ENCODE assay signal across 20 mouse cellular contexts in the genomic region with DNA sequence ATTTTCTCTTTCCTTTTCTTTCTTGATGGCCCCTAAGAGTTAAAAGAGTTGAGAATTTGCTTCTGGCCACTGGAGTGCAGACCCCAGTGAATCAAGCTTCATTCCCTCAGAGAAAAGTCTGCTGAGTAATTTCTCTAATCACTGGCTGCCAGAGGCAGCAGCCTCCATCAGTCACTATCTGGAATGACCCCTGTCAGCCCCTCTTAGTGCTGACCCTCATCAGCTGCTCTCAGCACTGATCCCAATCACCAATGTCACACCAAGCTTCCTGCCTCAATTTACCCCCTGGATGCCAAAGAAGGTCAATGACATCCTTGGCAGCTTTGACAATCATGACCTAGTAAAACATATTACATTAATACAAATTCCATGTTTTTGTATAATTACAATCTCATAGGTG. TPM values are rescaled to one million over a fixed set of nuclear protein-coding genes. Genes with fewer than 3 reads are reported as not detected.
DNase-seq lines count a peak whose midpoint lies in the region; ATAC-seq lines count a peak whose summit lies in the region.
"Had no signal": no experiment of that assay in that cellular context is flagged by ENCODE, and none has a peak within 500 bp of the region (broad histone marks: within the 10 kb centered on the region; RNA-seq: fewer than 3 reads in every experiment).

No protein-coding gene starts in this region.

- H3K36me3 ChIP-seq in embryonic facial prominence, embryonic 11.5 days (replicated peaks; ENCODE audit: control insufficient read depth, insufficient read depth, low read depth, low read length) = peaks cover 12% of the 10 kb centered on the region
- H3K36me3 ChIP-seq in embryonic facial prominence, embryonic 10.5 days (replicated peaks) = peaks cover 42% of the 10 kb centered on the region
- H3K36me3 ChIP-seq in forebrain, embryonic 12.5 days (replicated peaks) = peaks cover 28% of the 10 kb centered on the region
- peaks cover 38% of the 10 kb centered on the region for H3K36me3 ChIP-seq in hindbrain, embryonic 13.5 days
- peaks cover 24% of the 10 kb centered on the region for H3K36me3 ChIP-seq in midbrain, embryonic 16.5 days (ENCODE audit: control insufficient read depth, insufficient read depth, low read length)

- 0 out of 2 replicates have a peak, but pooled peaks have one; percentile 42 for ATAC-seq in embryonic facial prominence, embryonic 11.5 days (replicated peaks; ENCODE audit: insufficient number of reproducible peaks, low FRiP score, low TSS enrichment, low read depth)
- peak; percentile 57 for ATAC-seq in forebrain, embryonic 12.5 days (ENCODE audit: low FRiP score)
- ATAC-seq in hindbrain, embryonic 13.5 days (ENCODE audit: low FRiP score) = peak; percentile 67; the same call in 1 of the 2 replicates
- ATAC-seq in midbrain, embryonic 16.5 days = peak; percentile 52
- no peak for ATAC-seq in inflammation-experienced regulatory T-cells, adult 6 months
- ATAC-seq: liver, postnatal 0 days; Patski had no signal

- H3K4me3 ChIP-seq in embryonic facial prominence, embryonic 11.5 days (ENCODE audit: low read depth, low read length) = no peak overlapping the region
- H3K4me3 ChIP-seq in embryonic facial prominence, embryonic 10.5 days = no peak overlapping the region
- no peak overlapping the region for H3K4me3 ChIP-seq in forebrain, embryonic 12.5 days (replicated peaks)
- H3K4me3 ChIP-seq in hindbrain, embryonic 13.5 days = no peak overlapping the region
- H3K4me3 ChIP-seq in midbrain, embryonic 16.5 days (ENCODE audit: low read depth, low read length) = no peak overlapping the region
- H3K4me3 ChIP-seq: embryonic facial prominence, embryonic 15.5 days; heart, embryonic 15.5 days; limb, embryonic 10.5 days had no signal

- no peak overlapping the region for H3K27ac ChIP-seq in embryonic facial prominence, embryonic 11.5 days (replicated peaks; ENCODE audit: low read depth, low read length)
- H3K27ac ChIP-seq in embryonic facial prominence, embryonic 10.5 days (replicated peaks) = no peak overlapping the region
- H3K27ac ChIP-seq in forebrain, embryonic 12.5 days = no peak overlapping the region
- H3K27ac ChIP-seq in hindbrain, embryonic 13.5 days = no peak overlapping the region
- H3K27ac ChIP-seq in midbrain, embryonic 16.5 days (ENCODE audit: low read length) = peak overlapping the region; percentile 71; the same call in 1 of the 2 replicates
- H3K27ac ChIP-seq: embryonic facial prominence, embryonic 15.5 days; heart, embryonic 15.5 days; kidney, postnatal 0 days; limb, embryonic 10.5 days had no signal

- H3K9me3 ChIP-seq in embryonic facial prominence, embryonic 11.5 days (replicated peaks; ENCODE audit: control insufficient read depth, low read length) = peaks cover 3% of the 10 kb centered on the region
- peaks cover 39% of the 10 kb centered on the region for H3K9me3 ChIP-seq in embryonic facial prominence, embryonic 10.5 days
- peaks cover 28% of the 10 kb centered on the region for H3K9me3 ChIP-seq in forebrain, embryonic 12.5 days
- peaks cover 32% of the 10 kb centered on the region for H3K9me3 ChIP-seq in hindbrain, embryonic 13.5 days
- peaks cover 32% of the 10 kb centered on the region for H3K9me3 ChIP-seq in midbrain, embryonic 16.5 days (replicated peaks; ENCODE audit: control insufficient read depth, low read length, poor library complexity, severe bottlenecking)

- no peak overlapping the region for H3K9ac ChIP-seq in embryonic facial prominence, embryonic 11.5 days (replicated peaks; ENCODE audit: low read length)
- H3K9ac ChIP-seq in forebrain, embryonic 12.5 days = no peak overlapping the region
- H3K9ac ChIP-seq in hindbrain, embryonic 13.5 days = no peak overlapping the region
- H3K9ac ChIP-seq in midbrain, embryonic 16.5 days (ENCODE audit: low read depth, low read length) = no peak overlapping the region
- H3K9ac ChIP-seq: embryonic facial prominence, embryonic 15.5 days; heart, embryonic 15.5 days; liver, postnatal 0 days had no signal

- H3K4me1 ChIP-seq in embryonic facial prominence, embryonic 11.5 days (ENCODE audit: control insufficient read depth, insufficient read depth, low read length) = no peaks in the 10 kb centered on the region
- H3K4me1 ChIP-seq in embryonic facial prominence, embryonic 10.5 days = peaks cover 9% of the 10 kb centered on the region
- H3K4me1 ChIP-seq in forebrain, embryonic 12.5 days = peaks cover 8% of the 10 kb centered on the region
- peaks cover 8% of the 10 kb centered on the region for H3K4me1 ChIP-seq in hindbrain, embryonic 13.5 days (replicated peaks)
- peaks cover 9% of the 10 kb centered on the region for H3K4me1 ChIP-seq in midbrain, embryonic 16.5 days (ENCODE audit: control insufficient read depth, insufficient read depth, low read length)
- H3K4me1 ChIP-seq: embryonic facial prominence, embryonic 15.5 days; heart, embryonic 15.5 days had no signal

- no peak for DNase-seq in embryonic facial prominence, embryonic 11.5 days (ENCODE audit: low spot score)
- no peak for DNase-seq in embryonic facial prominence, embryonic 10.5 days (ENCODE audit: low spot score)
- no peak for DNase-seq in right cerebral cortex, postnatal 4 days
- no peak for DNase-seq in heart, postnatal 4 days
- DNase-seq: adrenal gland, postnatal 25 days; cerebellum, adult 11 months; cerebellum, postnatal 14 days; gastrocnemius, postnatal 36 days; kidney, adult 18-20 months; liver, postnatal 0 days; lung, postnatal 10 days had no signal

- H3K27me3 ChIP-seq in embryonic facial prominence, embryonic 11.5 days (ENCODE audit: control insufficient read depth, insufficient read depth, low read length) = no peaks in the 10 kb centered on the region
- H3K27me3 ChIP-seq in embryonic facial prominence, embryonic 10.5 days (replicated peaks; ENCODE audit: low read depth, poor library complexity, severe bottlenecking) = no peaks in the 10 kb centered on the region
- H3K27me3 ChIP-seq in forebrain, embryonic 12.5 days = no peaks in the 10 kb centered on the region
- H3K27me3 ChIP-seq in hindbrain, embryonic 13.5 days = no peaks in the 10 kb centered on the region
- H3K27me3 ChIP-seq in midbrain, embryonic 16.5 days (ENCODE audit: control insufficient read depth, insufficient read depth, low read depth, low read length) = no peaks in the 10 kb centered on the region
- H3K27me3 ChIP-seq: embryonic facial prominence, embryonic 15.5 days; heart, embryonic 15.5 days; Patski had no signal

- H3K4me2 ChIP-seq in embryonic facial prominence, embryonic 11.5 days (ENCODE audit: low read depth, low read length) = no peak overlapping the region
- H3K4me2 ChIP-seq in forebrain, embryonic 12.5 days = no peak overlapping the region
- no peak overlapping the region for H3K4me2 ChIP-seq in hindbrain, embryonic 13.5 days
- no peak overlapping the region for H3K4me2 ChIP-seq in midbrain, embryonic 16.5 days (ENCODE audit: low read length)
- H3K4me2 ChIP-seq: embryonic facial prominence, embryonic 15.5 days; heart, embryonic 15.5 days had no signal

RNA-seq across cellular contexts. Expression of gene 2010315B03Rik, which starts 45.0 kb away (rescaled TPM):
- 3.5 and 4.8 TPM in 2 replicates for polyA plus RNA-seq in embryonic facial prominence, embryonic 11.5 days (2014; fragmentation: Nextera tagmentation; extraction: Ambion mirVana)
- polyA plus RNA-seq in embryonic facial prominence, embryonic 10.5 days (2016; fragmentation: Nextera tagmentation; extraction: Ambion mirVana) = 6.9 and 8.5 TPM in 2 replicates
- polyA plus RNA-seq in forebrain, embryonic 12.5 days (2016; fragmentation: Nextera tagmentation; extraction: Ambion mirVana) = 8.1 and 9.2 TPM in 2 replicates
- 9.5 and 12.0 TPM in 2 replicates for polyA plus RNA-seq in hindbrain, embryonic 13.5 days (2015; fragmentation: Nextera tagmentation; extraction: Ambion mirVana)
- polyA plus RNA-seq in midbrain, embryonic 16.5 days (2015; fragmentation: Nextera tagmentation; extraction: Ambion mirVana) = 13.6 and 14.7 TPM in 2 replicates
- polyA plus RNA-seq in inflammation-experienced regulatory T-cells, adult 6 months (2017; shearing (Covaris generic)) = 10 to 100 TPM; 23.3 to 29.3 (median 26.4) TPM
- 10 to 100 TPM; 10.8 to 11.7 TPM for total RNA-seq in heart, postnatal 4 days (2021)
